Mouse (Mus musculus) hindbrain, embryonic 15.5 days (tissue): ENCODE results near the gene 2210408I21Rik. TPM values are rescaled to one million over a fixed set of nuclear protein-coding genes. Genes with fewer than 3 reads are reported as not detected.

Source experiments
- ATAC-seq: fragments of 200-750 bp; cut with Nextera tagmentation; 2 replicates; pipeline ENCODE4 v1.8.0; 2017; ENCODE audit warnings: low read depth, moderate number of reproducible peaks, moderate TSS enrichment; ENCODE audit not compliant: low FRiP score
- H3K27ac ChIP-seq: fragments of 300-500 bp; sonication (generic); replicated peaks from 2 replicates; pipeline ENCODE4 v1.5.1; 2015; ENCODE audit warnings: mild to moderate bottlenecking, inconsistent platforms
- H3K27me3 ChIP-seq: fragments of 300-500 bp; sonication (generic); 2 replicates; pipeline ENCODE4 v1.6.1; 2015; ENCODE audit warnings: control low read depth, inconsistent platforms
- H3K36me3 ChIP-seq: fragments of 300-500 bp; sonication (generic); 2 replicates; pipeline ENCODE4 v1.6.1; 2015; ENCODE audit warnings: control low read depth, inconsistent platforms
- H3K4me1 ChIP-seq: fragments of 300-500 bp; sonication (generic); replicated peaks from 2 replicates; pipeline ENCODE4 v1.6.1; 2015; ENCODE audit warnings: control low read depth, inconsistent platforms
- H3K4me2 ChIP-seq: fragments of 300-500 bp; sonication (generic); 2 replicates; pipeline ENCODE4 v1.6.1; 2015; ENCODE audit warnings: moderate library complexity, mild to moderate bottlenecking, inconsistent platforms
- H3K4me3 ChIP-seq: fragments of 300-500 bp; sonication (generic); 2 replicates; pipeline ENCODE4 v1.5.1; 2015; ENCODE audit warnings: mild to moderate bottlenecking, inconsistent platforms
- H3K9ac ChIP-seq: fragments of 300-500 bp; sonication (generic); 2 replicates; pipeline ENCODE4 v1.6.1; 2015; ENCODE audit warnings: inconsistent platforms
- H3K9me3 ChIP-seq: fragments of 300-500 bp; sonication (generic); 2 replicates; pipeline ENCODE4 v1.6.1; 2016; ENCODE audit warnings: control low read depth, inconsistent platforms
- WGBS: fragments of 180-500 bp; shearing (Covaris S2); methylation state at CpG from one replicate; pipeline ENCODE4 v1.1.7; 2015; 5-methylcytosine and 5-hydroxymethylcytosine counted together
- polyA plus RNA-seq: library from polyadenylated mRNA; unstranded; fragments of >200 nt; fragmentation: Nextera tagmentation; extraction: Ambion mirVana; gene quantifications from 2 replicates; pipeline ENCODE4 v1.2.1, GENCODE M21; 2015

Gene 2210408I21Rik
- polyA plus RNA-seq, 1 experiment from 2014 or later = 11.1 TPM

DNA sequence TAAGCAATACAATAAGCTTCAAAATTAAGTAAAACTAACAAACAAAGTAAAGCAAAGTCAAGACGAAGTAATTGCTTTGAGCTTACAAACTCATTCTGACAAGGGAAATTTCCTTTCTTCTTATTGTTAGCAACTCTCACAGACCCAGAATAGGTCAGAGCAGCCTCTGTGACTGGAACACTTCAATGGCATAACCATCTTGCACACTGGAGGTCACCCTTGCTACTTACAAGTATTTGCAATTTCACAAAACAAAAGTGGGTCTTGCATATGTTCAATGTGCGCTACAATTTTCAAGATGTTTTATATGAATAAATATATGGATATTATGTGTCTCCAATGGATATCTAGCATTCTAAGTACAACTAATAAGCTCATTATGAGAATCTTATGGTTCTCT lies 265.4 kb downstream of the 2210408I21Rik start:
- no peaks in the 10 kb centered on the region for H3K9me3 ChIP-seq
- no peak for ATAC-seq
- WGBS = 62% methylated on average over 2 of the region's 2 CpGs

GRCm38 (mm10) chr13:77408530-77408929 lies 273.2 kb downstream of the 2210408I21Rik start:
- Histone ChIP-seq H3K9me3 (no peaks in the 10 kb centered on the region), H3K9ac (no peak overlapping the region), H3K4me3 (no peak overlapping the region), H3K27me3 (no peaks in the 10 kb centered on the region), H3K36me3 (no peaks in the 10 kb centered on the region), H3K27ac (no peak overlapping the region), H3K4me1 (no peaks in the 10 kb centered on the region), H3K4me2 (no peak overlapping the region)
- WGBS = 79% methylated on average over 3 of the region's 3 CpGs
- ATAC-seq = no peak

More for the DNA sequence above, 265.4 kb downstream of the 2210408I21Rik start:
- Histone ChIP-seq H3K4me1 (peaks cover 14% of the 10 kb centered on the region), H3K9ac (no peak overlapping the region), H3K27ac (no peak overlapping the region), H3K27me3 (no peaks in the 10 kb centered on the region), H3K4me3 (no peak overlapping the region), H3K4me2 (no peak overlapping the region), H3K36me3 (no peaks in the 10 kb centered on the region)

GRCm38 (mm10) chr13:77409804-77410203 lies 274.5 kb downstream of the 2210408I21Rik start:
- H3K4me1 ChIP-seq = no peaks in the 10 kb centered on the region
- no peak overlapping the region for H3K4me2 ChIP-seq
- H3K4me3 ChIP-seq = no peak overlapping the region
- no peak for ATAC-seq
- WGBS = 75% methylated on average over 2 of the region's 2 CpGs
- no peaks in the 10 kb centered on the region for H3K36me3 ChIP-seq
- H3K27ac ChIP-seq = no peak overlapping the region
- H3K9ac ChIP-seq = no peak overlapping the region
- H3K27me3 ChIP-seq = no peaks in the 10 kb centered on the region
- no peaks in the 10 kb centered on the region for H3K9me3 ChIP-seq

- Histone ChIP-seq H3K27ac (no peak overlapping the region), H3K4me2 (no peak overlapping the region), H3K36me3 (no peaks in the 10 kb centered on the region), H3K4me1 (no peaks in the 10 kb centered on the region), H3K27me3 (no peaks in the 10 kb centered on the region), H3K9ac (no peak overlapping the region), H3K9me3 (no peaks in the 10 kb centered on the region), H3K4me3 (no peak overlapping the region)
- 30% methylated on average over 2 of the region's 2 CpGs for WGBS
- no peak for ATAC-seq
These were observed 277.5 kb downstream of the 2210408I21Rik start for GRCm38 (mm10) chr13:77412829-77413228.

- no peak overlapping the region for H3K4me3 ChIP-seq
- H3K36me3 ChIP-seq = no peaks in the 10 kb centered on the region
- no peak overlapping the region for H3K9ac ChIP-seq
- 74% methylated on average over 5 of the region's 5 CpGs for WGBS
- H3K4me2 ChIP-seq = no peak overlapping the region
- ATAC-seq = no peak
- H3K4me1 ChIP-seq = no peaks in the 10 kb centered on the region
- H3K27ac ChIP-seq = no peak overlapping the region
- no peaks in the 10 kb centered on the region for H3K27me3 ChIP-seq
- no peaks in the 10 kb centered on the region for H3K9me3 ChIP-seq
These were observed 314.7 kb downstream of the 2210408I21Rik start for GRCm38 (mm10) chr13:77450007-77450567.

GRCm38 (mm10) chr13:77470093-77470621 lies 334.8 kb downstream of the 2210408I21Rik start:
- Histone ChIP-seq H3K9me3 (no peaks in the 10 kb centered on the region), H3K4me3 (no peak overlapping the region), H3K4me2 (no peak overlapping the region), H3K27ac (no peak overlapping the region), H3K4me1 (no peaks in the 10 kb centered on the region), H3K9ac (no peak overlapping the region), H3K27me3 (no peaks in the 10 kb centered on the region), H3K36me3 (no peaks in the 10 kb centered on the region)
- 75% methylated on average over 3 of the region's 3 CpGs for WGBS
- ATAC-seq = no peak

- Histone ChIP-seq H3K27me3 (no peaks in the 10 kb centered on the region), H3K4me3 (no peak overlapping the region), H3K36me3 (no peaks in the 10 kb centered on the region), H3K4me2 (no peak overlapping the region), H3K9ac (no peak overlapping the region), H3K9me3 (no peaks in the 10 kb centered on the region), H3K4me1 (peaks cover 5% of the 10 kb centered on the region; the same call in 1 of the 2 replicates), H3K27ac (no peak overlapping the region)
- no peak for ATAC-seq
- 66% methylated on average over 4 of the region's 4 CpGs for WGBS
These were observed 341.1 kb downstream of the 2210408I21Rik start for GRCm38 (mm10) chr13:77476420-77476819.

- no peak overlapping the region for H3K9ac ChIP-seq
- no peak overlapping the region for H3K27ac ChIP-seq
- WGBS = 38% methylated on average over 6 of the region's 6 CpGs
- no peaks in the 10 kb centered on the region for H3K36me3 ChIP-seq
- H3K9me3 ChIP-seq = no peaks in the 10 kb centered on the region
- peaks cover 5% of the 10 kb centered on the region; the same call in 1 of the 2 replicates for H3K4me1 ChIP-seq
- no peak for ATAC-seq
- H3K27me3 ChIP-seq = no peaks in the 10 kb centered on the region
- H3K4me3 ChIP-seq = no peak overlapping the region
- no peak overlapping the region for H3K4me2 ChIP-seq
These were observed 343.2 kb downstream of the 2210408I21Rik start for GRCm38 (mm10) chr13:77478425-77479119.

DNA sequence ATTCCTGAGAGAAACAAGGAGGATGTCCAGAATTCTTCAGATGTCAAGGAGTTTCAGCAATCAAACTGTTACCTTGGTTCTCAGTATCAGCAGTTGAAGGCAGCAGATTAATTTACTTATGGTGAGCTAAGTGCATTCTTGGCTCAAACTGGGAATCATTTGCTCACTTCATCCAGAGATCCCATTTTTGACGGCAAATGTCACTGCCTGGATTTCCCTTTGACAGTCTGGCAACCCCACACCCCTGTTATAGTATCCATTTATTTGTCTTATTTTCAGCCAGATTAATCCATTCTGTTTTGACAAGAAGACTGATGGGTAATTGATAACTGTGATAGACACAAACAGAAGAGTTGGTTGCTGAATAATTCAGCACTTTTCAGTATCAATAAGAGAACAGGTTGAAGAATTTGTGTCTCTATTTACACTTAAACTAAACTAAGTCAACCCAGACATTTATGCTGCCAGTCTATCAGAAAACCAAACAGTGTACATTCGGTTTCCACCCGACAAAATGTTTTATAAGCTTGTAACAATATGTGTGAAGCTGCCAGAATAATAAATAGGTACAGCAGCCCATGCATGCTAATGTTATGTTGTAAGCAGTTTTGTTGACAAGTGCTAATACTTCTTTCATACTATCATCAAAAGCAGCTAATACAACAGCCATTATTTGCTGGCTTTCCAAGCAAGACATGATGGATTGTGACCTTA lies 354.8 kb downstream of the 2210408I21Rik start:
- Histone ChIP-seq H3K27me3 (no peaks in the 10 kb centered on the region), H3K36me3 (no peaks in the 10 kb centered on the region), H3K4me3 (no peak overlapping the region), H3K9ac (no peak overlapping the region), H3K4me1 (peaks cover 6% of the 10 kb centered on the region; the same call in 1 of the 2 replicates), H3K27ac (no peak overlapping the region), H3K4me2 (no peak overlapping the region), H3K9me3 (no peaks in the 10 kb centered on the region)
- no peak for ATAC-seq
- WGBS = 25% methylated on average over 3 of the region's 3 CpGs

DNA sequence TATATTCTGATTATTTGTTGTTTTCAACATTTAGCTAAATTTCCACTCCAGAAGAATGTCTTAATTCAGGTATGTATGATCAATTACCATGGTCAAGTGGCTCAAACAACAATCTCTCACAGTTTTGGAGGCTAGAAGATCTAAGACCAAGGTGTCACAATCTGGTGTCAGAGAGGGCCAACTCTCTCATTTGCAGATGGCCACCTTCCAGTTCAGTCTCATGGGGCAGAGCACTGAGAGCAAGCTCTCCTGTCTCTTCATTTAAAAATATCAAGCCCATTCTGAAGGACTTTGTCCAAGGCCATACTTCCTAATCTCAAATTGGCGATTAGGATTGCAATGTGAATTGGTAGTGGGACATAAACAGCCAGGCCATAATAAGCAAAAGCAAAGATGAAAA lies 378.7 kb downstream of the 2210408I21Rik start:
- 89% methylated on average over 1 of the region's 1 CpGs for WGBS
- ATAC-seq = no peak
- no peaks in the 10 kb centered on the region for H3K4me1 ChIP-seq
- no peaks in the 10 kb centered on the region for H3K9me3 ChIP-seq
- H3K4me2 ChIP-seq = no peak overlapping the region
- H3K27me3 ChIP-seq = no peaks in the 10 kb centered on the region
- H3K9ac ChIP-seq = no peak overlapping the region
- no peaks in the 10 kb centered on the region for H3K36me3 ChIP-seq
- H3K27ac ChIP-seq = no peak overlapping the region
- no peak overlapping the region for H3K4me3 ChIP-seq

DNA sequence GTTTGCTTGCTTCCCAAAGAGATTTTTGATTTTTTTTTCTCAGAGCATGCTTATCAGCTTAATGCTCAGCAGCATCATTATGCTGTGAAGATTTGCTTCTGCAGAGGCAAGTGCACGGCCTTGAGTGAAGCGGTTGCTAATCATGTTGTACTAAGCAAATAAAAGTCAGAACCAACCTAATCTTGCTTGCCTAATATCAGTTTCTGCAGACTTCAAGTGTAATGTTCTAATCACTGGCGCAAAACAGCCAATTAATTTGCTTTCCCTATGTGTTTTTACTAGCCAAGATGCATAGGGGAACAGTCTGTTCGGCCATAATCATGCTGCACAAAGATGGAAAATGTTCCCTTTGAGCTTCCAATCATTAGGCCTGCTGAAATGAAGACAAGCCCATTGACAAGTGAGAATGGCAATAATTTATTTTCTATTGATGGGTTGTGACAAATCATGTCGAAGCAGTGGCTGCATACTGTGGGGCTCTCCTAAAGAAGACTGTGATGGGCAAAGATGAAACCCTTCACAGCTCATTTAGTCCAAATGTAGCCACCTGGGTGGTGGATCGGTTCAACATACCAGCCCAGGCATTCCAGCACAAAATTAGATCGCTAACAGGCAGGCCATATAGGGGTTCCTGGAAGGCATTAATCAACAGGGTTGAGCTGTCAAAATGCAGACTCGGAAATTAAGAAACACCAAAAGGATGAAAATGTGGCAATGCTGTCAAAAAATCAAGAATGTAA lies 393.8 kb downstream of the 2210408I21Rik start:
- H3K4me1 ChIP-seq = no peaks in the 10 kb centered on the region
- H3K36me3 ChIP-seq = no peaks in the 10 kb centered on the region
- peak; percentile 81 for ATAC-seq
- no peak overlapping the region for H3K4me3 ChIP-seq
- no peaks in the 10 kb centered on the region for H3K27me3 ChIP-seq
- no peaks in the 10 kb centered on the region for H3K9me3 ChIP-seq
- WGBS = 44% methylated on average over 8 of the region's 8 CpGs
- no peak overlapping the region for H3K9ac ChIP-seq
- H3K4me2 ChIP-seq = no peak overlapping the region
- H3K27ac ChIP-seq = 0 out of 2 replicates have a peak overlapping the region, but pooled peaks have one; percentile 33
